Mouse (Mus musculus): Measurements from ENCODE around the gene Shroom3.

DNA sequence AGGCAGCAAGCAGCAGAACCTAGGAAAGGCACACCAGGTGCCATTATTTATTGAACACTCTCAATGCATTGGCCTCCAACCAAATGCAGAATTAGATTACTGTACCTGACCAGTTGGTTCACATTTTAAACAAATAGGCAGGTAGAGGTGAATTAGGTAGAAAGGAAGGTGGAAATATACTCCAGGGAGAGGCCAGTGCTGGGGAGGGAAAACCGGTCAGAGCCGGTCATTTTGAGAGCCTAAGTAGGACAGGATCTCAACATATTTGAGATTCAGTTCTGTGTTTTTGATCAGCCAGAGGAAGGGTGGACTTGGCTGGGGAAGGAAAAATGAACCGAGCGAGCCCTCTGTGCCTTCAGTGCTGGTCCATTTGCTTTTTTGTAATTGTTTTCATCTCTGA, 175.3 kb downstream of the Shroom3 start:
- no peak for TF ChIP-seq CTCF (IDR thresholded peaks at IDR 0.05; ENCODE audit: control insufficient read depth, insufficient read depth, insufficient read length)
- TF ChIP-seq MYOD1 (IDR thresholded peaks at IDR 0.05; ENCODE audit: control insufficient read depth, insufficient read length, low read depth), result no peak
- no peak for TF ChIP-seq USF1 (IDR thresholded peaks at IDR 0.05; ENCODE audit: low read depth)
- TF ChIP-seq CEBPB (IDR thresholded peaks at IDR 0.05; ENCODE audit: low read depth), result no peak
